Mouse (Mus musculus) forebrain, embryonic 10.5 days (tissue): ENCODE data around the gene Notch4. TPM values are rescaled to one million over a fixed set of nuclear protein-coding genes. Genes with fewer than 3 reads are reported as not detected.

Source experiments
- DNase-seq: peaks from one replicate; pipeline ENCODE4 v3.0.0-alpha.2; 2017; ENCODE audit warnings: low spot score; ENCODE audit errors: extremely low spot score
- H3K27ac ChIP-seq: fragments of 300-500 bp; sonication (generic); 2 replicates; pipeline ENCODE4 v1.5.1; 2016; ENCODE audit warnings: mild to moderate bottlenecking
- H3K27me3 ChIP-seq: fragments of 300-500 bp; sonication (generic); 2 replicates; pipeline ENCODE4 v1.6.1; 2016; ENCODE audit warnings: mild to moderate bottlenecking; ENCODE audit not compliant: poor library complexity, severe bottlenecking
- H3K36me3 ChIP-seq: fragments of 300-500 bp; sonication (generic); replicated peaks from 2 replicates; pipeline ENCODE4 v1.6.1; 2016; ENCODE audit warnings: mild to moderate bottlenecking, moderate library complexity
- H3K4me1 ChIP-seq: fragments of 300-500 bp; sonication (generic); 2 replicates; pipeline ENCODE4 v1.6.1; 2016
- H3K4me3 ChIP-seq: fragments of 300-500 bp; sonication (generic); 2 replicates; pipeline ENCODE4 v1.5.1; 2016; ENCODE audit warnings: mild to moderate bottlenecking, moderate library complexity
- H3K9me3 ChIP-seq: fragments of 300-500 bp; sonication (generic); 2 replicates; pipeline ENCODE4 v1.6.1; 2016; ENCODE audit warnings: mild to moderate bottlenecking, moderate library complexity
- WGBS: fragments of 180-500 bp; shearing (Covaris S2); methylation state at CpG from one replicate; pipeline ENCODE4 v1.1.7; 2016; 5-methylcytosine and 5-hydroxymethylcytosine counted together
- polyA plus RNA-seq: library from polyadenylated mRNA; unstranded; fragments of >200 nt; fragmentation: Nextera tagmentation; extraction: Ambion mirVana; gene quantifications from 2 replicates; pipeline ENCODE4 v1.2.1, GENCODE M21; 2016

Notch4 gene
- polyA plus RNA-seq, 1 experiment from 2014 or later = 6.1 TPM

- H3K27me3 ChIP-seq = no peaks in the 10 kb centered on the region
- DNase-seq = no peak
- H3K9me3 ChIP-seq = no peaks in the 10 kb centered on the region
- peaks cover 100% of the 10 kb centered on the region for H3K4me1 ChIP-seq
- peaks cover 18% of the 10 kb centered on the region for H3K36me3 ChIP-seq
- H3K27ac ChIP-seq = peak overlapping the region; percentile 100
- WGBS = 63% methylated on average over 15 of the region's 15 CpGs
- H3K4me3 ChIP-seq = peak overlapping the region; percentile 94
Observed at GRCm38 (mm10) chr17:34590154-34590987, 26.3 kb downstream of the Notch4 start.

GRCm38 (mm10) chr17:34591029-34591993 is 27.2 kb downstream of the Notch4 start, which contains the start of gene Pbx2:
Gene Pbx2 (plus strand): TSS chr17:34591266.
- 2% methylated on average over 21 of the region's 21 CpGs for WGBS
- H3K36me3 ChIP-seq = peaks cover 27% of the 10 kb centered on the region
- H3K9me3 ChIP-seq = no peaks in the 10 kb centered on the region
- H3K4me1 ChIP-seq = peaks cover 100% of the 10 kb centered on the region
- peak; percentile 43 for DNase-seq
- no peaks in the 10 kb centered on the region for H3K27me3 ChIP-seq
- H3K4me3 ChIP-seq = peak within 1 kb of the TSS; percentile 94
- peak within 1 kb of the TSS; percentile 100 for H3K27ac ChIP-seq

- Histone ChIP-seq H3K4me1 (peaks cover 99% of the 10 kb centered on the region), H3K27ac (peak overlapping the region; percentile 100), H3K36me3 (peaks cover 32% of the 10 kb centered on the region), H3K27me3 (no peaks in the 10 kb centered on the region), H3K9me3 (no peaks in the 10 kb centered on the region), H3K4me3 (peak overlapping the region; percentile 94)
- peak; percentile 94 for DNase-seq
- under 1% methylated on average over 33 of the region's 35 CpGs for WGBS
Observed at GRCm38 (mm10) chr17:34591994-34592375, 27.9 kb downstream of the Notch4 start.

- H3K4me3 ChIP-seq = peak overlapping the region; percentile 94
- peaks cover 32% of the 10 kb centered on the region for H3K36me3 ChIP-seq
- WGBS = 3% methylated on average over 31 of the region's 32 CpGs
- H3K27ac ChIP-seq = peak overlapping the region; percentile 100
- H3K4me1 ChIP-seq = peaks cover 97% of the 10 kb centered on the region
- H3K9me3 ChIP-seq = no peaks in the 10 kb centered on the region
- DNase-seq = peak; percentile 58
- H3K27me3 ChIP-seq = no peaks in the 10 kb centered on the region
Observed at GRCm38 (mm10) chr17:34592581-34593549, 28.8 kb downstream of the Notch4 start.

- DNase-seq = no peak
Observed at GRCm38 (mm10) chr17:34593752-34594525, 29.9 kb downstream of the Notch4 start.

GRCm38 (mm10) chr17:34596098-34596497 is 32.0 kb downstream of the Notch4 start:
- no peak overlapping the region; the same call in 1 of the 2 replicates for H3K4me3 ChIP-seq
- no peaks in the 10 kb centered on the region for H3K9me3 ChIP-seq
- peaks cover 77% of the 10 kb centered on the region for H3K4me1 ChIP-seq
- WGBS = 85% methylated on average over 8 of the region's 8 CpGs
- H3K27ac ChIP-seq = no peak overlapping the region
- peaks cover 47% of the 10 kb centered on the region for H3K36me3 ChIP-seq
- DNase-seq = no peak
- H3K27me3 ChIP-seq = no peaks in the 10 kb centered on the region

More at GRCm38 (mm10) chr17:34593752-34594525, 29.9 kb downstream of the Notch4 start:
- peak overlapping the region; percentile 94 for H3K4me3 ChIP-seq
- no peaks in the 10 kb centered on the region for H3K27me3 ChIP-seq
- H3K27ac ChIP-seq = peak overlapping the region; percentile 100
- peaks cover 32% of the 10 kb centered on the region for H3K36me3 ChIP-seq
- H3K9me3 ChIP-seq = no peaks in the 10 kb centered on the region
- WGBS = 58% methylated on average over 34 of the region's 34 CpGs
- peaks cover 94% of the 10 kb centered on the region for H3K4me1 ChIP-seq

GRCm38 (mm10) chr17:34597566-34598095 is 33.6 kb downstream of the Notch4 start, which contains the start of gene Ager:
Gene Ager (plus strand): TSS chr17:34597862.
- Histone ChIP-seq H3K9me3 (no peaks in the 10 kb centered on the region), H3K36me3 (peaks cover 58% of the 10 kb centered on the region), H3K4me1 (peaks cover 72% of the 10 kb centered on the region), H3K4me3 (peak within 1 kb of the TSS; percentile 10; the same call in 1 of the 2 replicates), H3K27ac (peak within 1 kb of the TSS; percentile 75), H3K27me3 (no peaks in the 10 kb centered on the region)
- WGBS = 20% methylated on average over 6 of the region's 6 CpGs
- no peak for DNase-seq

- Histone ChIP-seq H3K4me1 (peaks cover 61% of the 10 kb centered on the region), H3K27ac (no peak overlapping the region), H3K27me3 (no peaks in the 10 kb centered on the region), H3K9me3 (no peaks in the 10 kb centered on the region), H3K4me3 (peak overlapping the region; percentile 1; the same call in 1 of the 2 replicates), H3K36me3 (peaks cover 45% of the 10 kb centered on the region)
- WGBS = 76% methylated on average over 9 of the region's 9 CpGs
- no peak for DNase-seq
Observed at GRCm38 (mm10) chr17:34599891-34600290, 35.8 kb downstream of the Notch4 start.

- no peak overlapping the region for H3K27ac ChIP-seq
- peak overlapping the region; percentile 70; the same call in 1 of the 2 replicates for H3K4me3 ChIP-seq
- no peaks in the 10 kb centered on the region for H3K27me3 ChIP-seq
Observed at GRCm38 (mm10) chr17:34601796-34602195, 37.7 kb downstream of the Notch4 start.

GRCm38 (mm10) chr17:34603375-34604060 is 39.5 kb downstream of the Notch4 start, which contains the start of gene Rnf5:
Gene Rnf5 (minus strand): TSS chr17:34603690.
- WGBS = under 1% methylated on average over 30 of the region's 30 CpGs
- Histone ChIP-seq H3K4me3 (peak within 1 kb of the TSS; percentile 70), H3K27me3 (no peaks in the 10 kb centered on the region), H3K9me3 (no peaks in the 10 kb centered on the region), H3K4me1 (peaks cover 59% of the 10 kb centered on the region), H3K27ac (peak within 1 kb of the TSS; percentile 93), H3K36me3 (peaks cover 39% of the 10 kb centered on the region)
- DNase-seq = peak; percentile 96

More at GRCm38 (mm10) chr17:34601796-34602195, 37.7 kb downstream of the Notch4 start:
- Histone ChIP-seq H3K4me1 (peaks cover 57% of the 10 kb centered on the region), H3K36me3 (peaks cover 27% of the 10 kb centered on the region), H3K9me3 (no peaks in the 10 kb centered on the region)
- DNase-seq = no peak
- WGBS = 92% methylated on average over 12 of the region's 12 CpGs
